Mouse (Mus musculus) adrenal gland, adult 2 months (tissue): Measurements from ENCODE around the gene Gk5. TPM values are rescaled to one million over a fixed set of nuclear protein-coding genes. Genes with fewer than 3 reads are reported as not detected.
"Not testable (repeated sequence)": the region's sequence is repeated elsewhere in the genome, so short reads cannot be mapped to it uniquely, and the experiment has no call there.

Source experiments
- DNase-seq: peaks from one replicate; pipeline ENCODE4 v3.0.0; 2021
- long read RNA-seq: library from polyadenylated mRNA; stranded (forward); transcript quantifications from one replicate; pipeline ENCODE4 v2.0.0, GENCODE M21; 2021
- polyA plus RNA-seq: library from polyadenylated mRNA; depleted of rRNA; stranded (reverse); fragments of >200 nt; gene quantifications from 2 replicates; pipeline ENCODE4 v1.2.3, GENCODE M21; 2012; rRNA removed
- total RNA-seq, 2 experiments: library from RNA; stranded (reverse); gene quantifications; 2 replicates each; pipeline ENCODE4 v1.2.3; 2021

The Gk5 gene
- total RNA-seq: 1 to 10 TPM; 4.3 to 8.8 TPM
- 1.5 and 1.7 TPM in 2 replicates for polyA plus RNA-seq
- long read RNA-seq, partial matches to known transcripts: 1 of 2 reads
- long read RNA-seq, other reads (novel, unspliced or antisense): 0 of 2 reads

GRCm38 (mm10) chr9:96118861-96119772 lies at the start of gene Gk5:
TSS of gene Gk5 (plus strand) at chr9:96119362.
- DNase-seq: peak; percentile 98

GRCm38 (mm10) chr9:96078752-96079315 lies 40.3 kb upstream of the Gk5 start:
- DNase-seq: no peak

- no peak for DNase-seq
Measured at GRCm38 (mm10) chr9:96085293-96085692, 33.9 kb upstream of the Gk5 start.

GRCm38 (mm10) chr9:96087671-96088070 lies 31.5 kb upstream of the Gk5 start:
- no peak for DNase-seq

GRCm38 (mm10) chr9:96088456-96088855 lies 30.7 kb upstream of the Gk5 start:
- DNase-seq: not testable (repeated sequence)

- not testable (repeated sequence) for DNase-seq
Measured at GRCm38 (mm10) chr9:96092637-96093036, 26.5 kb upstream of the Gk5 start.

- DNase-seq: no peak
Measured at GRCm38 (mm10) chr9:96093221-96093620, 25.9 kb upstream of the Gk5 start.

GRCm38 (mm10) chr9:96094341-96094740 lies 24.8 kb upstream of the Gk5 start:
- DNase-seq: no peak

GRCm38 (mm10) chr9:96095192-96095591 lies 24.0 kb upstream of the Gk5 start:
- DNase-seq: no peak

DNA sequence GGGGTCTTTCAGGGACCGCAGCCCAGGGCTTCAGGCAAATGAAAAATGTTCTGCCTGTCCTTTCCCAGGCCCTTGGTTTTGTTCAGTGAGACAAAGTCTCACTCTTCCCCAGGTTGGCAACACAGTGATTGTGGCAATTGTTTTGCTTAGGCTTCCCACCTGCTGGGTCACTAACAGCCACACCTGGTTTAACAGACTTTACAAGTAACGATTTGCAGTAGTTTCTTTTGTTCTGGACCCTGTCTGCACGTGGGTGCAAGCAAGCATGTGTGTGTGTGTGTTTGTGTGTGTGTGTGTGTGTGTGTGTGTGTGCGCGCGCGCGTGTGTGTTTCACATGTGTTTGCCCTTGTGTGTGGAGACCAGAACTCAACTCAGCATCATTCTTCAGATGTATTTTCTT lies 16.3 kb upstream of the Gk5 start:
- DNase-seq: no peak

- DNase-seq: no peak
Measured at GRCm38 (mm10) chr9:96112879-96113361, 6.2 kb upstream of the Gk5 start.

GRCm38 (mm10) chr9:96116801-96117200 lies 2.4 kb upstream of the Gk5 start:
- no peak for DNase-seq

DNA sequence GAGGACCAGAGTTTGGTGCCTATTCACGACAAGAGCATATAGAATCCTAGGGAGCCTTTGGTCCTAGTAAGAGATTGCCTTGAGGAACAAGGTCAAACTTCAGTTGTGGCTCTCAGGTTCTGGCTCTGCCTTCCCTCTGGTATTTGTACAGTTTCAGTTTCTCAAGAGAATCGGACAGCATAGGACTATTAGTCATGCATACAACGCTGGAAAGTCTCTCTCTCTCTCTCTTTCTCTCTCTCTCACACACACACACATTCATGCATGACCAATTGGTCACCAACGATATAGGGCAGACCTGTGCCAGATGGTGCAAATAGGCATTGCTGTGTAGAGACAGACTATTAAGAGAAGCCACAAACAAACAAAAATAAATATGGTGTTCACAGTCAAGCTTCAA lies 946 bp upstream of the Gk5 start:
- no peak for DNase-seq

GRCm38 (mm10) chr9:96127972-96128371 lies 8.8 kb downstream of the Gk5 start:
- no peak for DNase-seq

DNA sequence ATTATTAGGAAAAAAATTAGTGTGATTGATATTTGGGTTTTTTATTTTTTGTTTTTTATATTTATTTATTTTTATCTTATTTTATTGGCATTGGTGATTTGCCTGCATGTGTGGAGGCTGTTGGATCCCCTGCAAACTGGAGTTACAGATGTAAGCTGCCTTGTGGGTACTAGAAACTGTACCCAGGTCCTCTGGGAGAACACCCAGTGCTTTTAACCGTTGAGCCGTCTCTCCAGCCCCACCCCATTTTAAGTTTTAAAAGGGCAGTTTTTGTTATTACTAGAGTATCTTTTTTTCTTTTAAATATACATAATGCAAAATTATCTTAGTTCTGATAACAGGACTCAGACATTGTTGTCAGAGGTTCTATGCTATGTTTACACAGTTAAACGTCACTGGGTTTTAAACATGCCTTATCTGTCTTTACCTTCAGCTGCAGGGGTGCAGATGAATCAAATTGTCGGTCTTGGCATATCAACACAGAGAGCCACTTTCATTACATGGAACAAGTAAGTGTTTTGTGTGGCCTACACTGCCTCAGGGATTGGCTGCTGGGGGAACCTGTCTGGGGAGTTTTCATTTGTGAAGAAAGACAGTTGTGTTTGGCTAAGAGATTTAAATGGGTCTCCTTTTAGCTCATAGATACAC lies 13.9 kb downstream of the Gk5 start:
- DNase-seq: no peak

DNA sequence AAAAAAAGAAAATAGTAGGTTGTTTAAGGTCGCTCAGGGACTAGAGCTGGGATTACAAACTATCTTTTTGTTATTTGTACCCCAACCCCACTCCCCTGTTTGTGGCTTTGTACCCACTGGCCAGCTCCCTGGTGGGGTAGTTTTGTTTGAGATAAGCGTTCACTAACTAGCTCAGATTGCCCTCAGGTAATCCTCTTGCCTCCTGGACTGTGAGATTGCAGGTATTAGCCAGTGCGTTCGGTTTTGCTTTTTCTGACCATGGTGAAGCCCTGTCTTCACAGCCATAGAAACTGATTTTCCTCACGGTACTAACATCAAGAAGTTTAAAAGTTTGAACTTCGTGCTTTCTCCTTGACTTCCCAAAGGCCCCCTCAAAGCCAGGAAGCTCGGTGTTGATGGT lies 15.3 kb downstream of the Gk5 start:
- no peak for DNase-seq

DNA sequence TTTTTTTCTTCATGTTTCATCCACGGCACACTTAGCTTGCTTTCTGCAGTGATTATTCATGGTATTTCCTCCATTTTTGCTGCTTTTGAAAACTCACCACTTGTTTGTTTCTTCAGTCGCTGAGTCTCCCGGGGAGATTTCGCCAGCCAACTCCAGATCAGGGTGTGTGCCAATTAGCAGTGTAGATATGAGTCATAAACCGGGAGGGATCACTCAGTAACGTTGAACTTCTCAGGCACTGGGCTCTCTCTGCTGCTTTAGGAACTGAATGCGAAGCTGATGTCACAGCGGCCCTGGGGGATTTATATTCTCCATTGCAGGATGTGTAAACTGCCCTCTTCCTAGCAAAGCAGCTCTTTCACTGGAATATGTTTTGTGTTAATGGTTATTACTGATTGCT lies 15.8 kb downstream of the Gk5 start:
- DNase-seq: peak; percentile 78

- DNase-seq: no peak
Measured at GRCm38 (mm10) chr9:96135461-96135860, 16.3 kb downstream of the Gk5 start.

GRCm38 (mm10) chr9:96138958-96139357 lies 19.8 kb downstream of the Gk5 start:
- DNase-seq: no peak

GRCm38 (mm10) chr9:96139876-96140275 lies 20.7 kb downstream of the Gk5 start:
- no peak for DNase-seq

DNA sequence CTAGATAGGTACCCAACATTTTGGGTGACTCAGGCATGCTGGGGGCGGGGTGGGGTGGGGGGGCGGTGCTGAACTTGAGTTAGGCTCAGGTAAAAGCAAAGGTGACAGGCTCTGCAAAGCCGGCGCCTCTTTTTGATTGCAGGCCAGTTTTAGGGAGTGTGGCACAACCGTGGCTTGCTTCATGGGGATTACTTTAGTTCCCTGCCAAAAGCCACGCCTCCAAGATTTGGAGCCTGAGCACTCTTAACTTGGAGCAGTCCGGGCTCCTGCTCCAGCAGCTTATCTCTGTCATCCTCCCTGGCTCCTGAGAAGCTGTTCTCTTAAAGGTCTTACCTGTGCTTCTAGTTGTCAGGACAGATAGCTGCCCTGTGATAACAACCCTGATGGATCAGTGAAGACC lies 21.8 kb downstream of the Gk5 start:
- DNase-seq: peak; percentile 47

DNA sequence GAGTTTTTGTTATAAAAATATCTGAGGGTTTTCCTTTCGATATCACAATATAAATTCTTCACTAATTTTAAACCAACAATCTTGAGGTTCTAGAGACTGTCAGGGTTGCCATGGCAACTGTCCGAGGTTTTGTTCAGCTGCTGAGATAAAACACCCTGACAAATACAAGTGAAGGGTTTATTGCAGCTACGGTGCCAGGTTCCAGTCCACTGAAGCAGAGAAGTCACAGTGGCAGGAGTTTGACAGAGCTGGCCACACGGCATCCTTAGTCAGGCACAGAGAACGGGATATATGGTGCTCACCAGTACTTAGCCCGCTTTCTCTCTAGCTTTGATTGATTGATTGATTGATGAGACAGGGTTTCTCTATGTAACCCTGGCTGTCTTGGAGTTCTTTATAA lies 23.3 kb downstream of the Gk5 start:
- DNase-seq: no peak

DNA sequence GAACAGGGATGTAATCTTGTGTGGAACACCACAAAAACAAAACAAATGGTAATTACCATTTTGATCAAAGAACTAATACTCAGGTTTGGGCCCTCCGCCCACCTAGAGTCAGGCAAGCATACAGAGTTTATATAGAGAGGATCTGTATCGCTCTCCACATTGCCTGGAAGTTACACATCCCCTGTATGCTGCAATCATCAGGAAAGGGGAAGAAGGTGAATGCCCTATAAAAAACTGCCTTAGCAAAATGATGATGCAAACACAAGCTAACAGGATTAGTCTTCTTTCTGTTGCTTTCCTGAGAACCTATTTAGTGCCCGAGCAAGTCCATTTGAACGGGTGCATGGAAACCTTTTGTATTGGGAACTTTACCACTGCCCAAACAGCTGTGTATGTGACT lies 24.5 kb downstream of the Gk5 start:
- DNase-seq: no peak
